Mouse (Mus musculus) spleen, postnatal 4 days (tissue): Measurements from ENCODE around the gene Tmem179.

ENCODE experiments used
- DNase-seq, 2 experiments: peaks; one replicate each; pipeline ENCODE4 v3.0.0; 2022; ENCODE audit warnings: low spot score in 2 of 2

The Tmem179 gene

GRCm38 (mm10) chr12:112516697-112517337 lies at the start of gene Tmem179:
Gene Tmem179, minus strand, starts transcription at chr12:112516747.
- DNase-seq: peak in 1 of 2 experiments; percentile 26

GRCm38 (mm10) chr12:112563011-112563410 lies 46.5 kb upstream of the Tmem179 start:
- DNase-seq: no peak

GRCm38 (mm10) chr12:112562462-112562861 lies 45.9 kb upstream of the Tmem179 start:
- DNase-seq: no peak

GRCm38 (mm10) chr12:112561163-112561562 lies 44.6 kb upstream of the Tmem179 start:
- DNase-seq: no peak

GRCm38 (mm10) chr12:112560176-112560797 lies 43.7 kb upstream of the Tmem179 start:
- no peak for DNase-seq

- DNase-seq: no peak
Measured at GRCm38 (mm10) chr12:112559671-112560070, 43.1 kb upstream of the Tmem179 start.

- DNase-seq: no peak
Measured at GRCm38 (mm10) chr12:112559231-112559630, 42.7 kb upstream of the Tmem179 start.

- DNase-seq: no peak
Measured at GRCm38 (mm10) chr12:112557219-112557618, 40.7 kb upstream of the Tmem179 start.

- DNase-seq: no peak
Measured at GRCm38 (mm10) chr12:112556531-112557060, 40.0 kb upstream of the Tmem179 start.

- no peak for DNase-seq
Measured at GRCm38 (mm10) chr12:112554900-112555299, 38.4 kb upstream of the Tmem179 start.

GRCm38 (mm10) chr12:112552520-112552919 lies 36.0 kb upstream of the Tmem179 start:
- DNase-seq: no peak

GRCm38 (mm10) chr12:112551861-112552375 lies 35.4 kb upstream of the Tmem179 start:
- DNase-seq: peak; percentile 79 to 93

- no peak for DNase-seq
Measured at GRCm38 (mm10) chr12:112549287-112549686, 32.7 kb upstream of the Tmem179 start.

- no peak for DNase-seq
Measured at GRCm38 (mm10) chr12:112546110-112546509, 29.6 kb upstream of the Tmem179 start.

GRCm38 (mm10) chr12:112544946-112545701 lies 28.6 kb upstream of the Tmem179 start:
- DNase-seq: no peak

GRCm38 (mm10) chr12:112543941-112544340 lies 27.4 kb upstream of the Tmem179 start:
- no peak for DNase-seq

- peak; percentile 68 to 93 for DNase-seq
Measured at GRCm38 (mm10) chr12:112542920-112543300, 26.4 kb upstream of the Tmem179 start.

- no peak for DNase-seq
Measured at GRCm38 (mm10) chr12:112542257-112542919, 25.8 kb upstream of the Tmem179 start.

GRCm38 (mm10) chr12:112541483-112542091 lies 25.0 kb upstream of the Tmem179 start:
- no peak for DNase-seq

GRCm38 (mm10) chr12:112540321-112540720 lies 23.8 kb upstream of the Tmem179 start:
- no peak for DNase-seq

GRCm38 (mm10) chr12:112539466-112539965 lies 23.0 kb upstream of the Tmem179 start:
- no peak for DNase-seq
